Mouse (Mus musculus) testis, postnatal 14 days (tissue): ENCODE data around the gene Dusp15.

Source experiments
- DNase-seq: peaks from one replicate; pipeline ENCODE4 v3.0.0; 2021; ENCODE audit warnings: low spot score

Dusp15 gene

GRCm38 (mm10) chr2:152906274-152907037 is 45.0 kb downstream of the Dusp15 start:
- DNase-seq = no peak

- no peak for DNase-seq
These were observed 46.3 kb downstream of the Dusp15 start for GRCm38 (mm10) chr2:152905036-152905829.

GRCm38 (mm10) chr2:152904127-152904643 is 47.3 kb downstream of the Dusp15 start:
- DNase-seq = no peak

- no peak for DNase-seq
These were observed 47.9 kb downstream of the Dusp15 start for GRCm38 (mm10) chr2:152903586-152903985.

GRCm38 (mm10) chr2:152902658-152903057 is 48.8 kb downstream of the Dusp15 start:
- no peak for DNase-seq

- no peak for DNase-seq
These were observed 50.2 kb downstream of the Dusp15 start for GRCm38 (mm10) chr2:152901296-152901695.

- DNase-seq = no peak
These were observed 52.5 kb downstream of the Dusp15 start for GRCm38 (mm10) chr2:152899011-152899410.

- no peak for DNase-seq
These were observed 54.6 kb downstream of the Dusp15 start for GRCm38 (mm10) chr2:152896926-152897325.

- no peak for DNase-seq
These were observed 55.7 kb downstream of the Dusp15 start for GRCm38 (mm10) chr2:152895834-152896233.
